ENCODE assay signal across 13 mouse cellular contexts in the genomic region with DNA sequence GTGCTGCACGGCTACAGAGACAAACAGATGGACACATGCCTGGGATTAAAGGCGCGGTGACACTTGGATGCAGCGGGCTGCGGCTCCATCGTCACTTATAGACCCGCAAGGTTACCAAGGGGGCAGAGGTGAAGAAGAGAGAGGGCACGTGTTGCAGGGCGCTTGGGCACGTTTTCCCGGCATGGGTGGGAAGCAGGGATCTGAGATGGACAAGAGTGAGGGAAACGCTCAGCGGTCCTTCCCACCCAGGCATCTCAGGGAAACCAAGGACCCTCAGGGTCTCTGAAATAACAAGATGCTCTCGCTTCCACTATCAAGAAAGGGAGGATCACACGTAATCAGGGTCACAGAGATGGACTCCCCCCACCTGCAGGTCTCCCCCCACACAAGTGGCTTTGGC. TPM values are rescaled to one million over a fixed set of nuclear protein-coding genes. Genes with fewer than 3 reads are reported as not detected.
DNase-seq lines count a peak whose midpoint lies in the region; ATAC-seq and TF ChIP-seq lines count a peak whose summit lies in the region.
"Had no signal": no experiment of that assay in that cellular context is flagged by ENCODE, and none has a peak within 500 bp of the region (broad histone marks: within the 10 kb centered on the region; RNA-seq: fewer than 3 reads in every experiment).

No protein-coding gene starts in this region.

- no peak for TF ChIP-seq CTCF in left cerebral cortex, adult 2 months (IDR thresholded peaks at IDR 0.05)
- no peak for TF ChIP-seq CTCF in stomach, postnatal 0 days (IDR thresholded peaks at IDR 0.05; ENCODE audit: low read depth)

- H3K4me1 ChIP-seq in forebrain, embryonic 15.5 days, result peaks cover 40% of the 10 kb centered on the region
- no peaks in the 10 kb centered on the region for H3K4me1 ChIP-seq in limb, embryonic 13.5 days
- H3K4me1 ChIP-seq in neural tube, embryonic 15.5 days, result peaks cover 8% of the 10 kb centered on the region
- H3K4me1 ChIP-seq in stomach, postnatal 0 days (replicated peaks; ENCODE audit: control insufficient read depth, insufficient read depth), result no peaks in the 10 kb centered on the region

- DNase-seq in left cerebral cortex, adult 2 months (ENCODE audit: extremely low spot score in 1 of 2, low spot score in 2 of 2), result no peak
- DNase-seq in left cerebral cortex, postnatal 14 days (ENCODE audit: low spot score in 2 of 2), result no peak
- no peak for DNase-seq in stomach, postnatal 0 days (ENCODE audit: low spot score)
- DNase-seq in cerebellum, adult 11-12 months, result no peak
- DNase-seq: left cerebral cortex, postnatal 4 days; lung, adult 18-20 months had no signal

- peak overlapping the region; percentile 59 for H3K4me2 ChIP-seq in forebrain, embryonic 15.5 days (replicated peaks)
- 0 out of 2 replicates have a peak overlapping the region, but pooled peaks have one; percentile 16 for H3K4me2 ChIP-seq in limb, embryonic 13.5 days (replicated peaks)
- peak overlapping the region; percentile 36 for H3K4me2 ChIP-seq in neural tube, embryonic 15.5 days
- H3K4me2 ChIP-seq in stomach, postnatal 0 days (replicated peaks; ENCODE audit: low read depth), result no peak overlapping the region

- intact Hi-C loops in left cerebral cortex, adult 2 months (cut with DNase I), result no loop called here
- intact Hi-C loops in left cerebral cortex, postnatal 14 days (cut with DNase I), result no loop called here

- peaks cover 3% of the 10 kb centered on the region; the same call in 1 of the 2 replicates for H3K36me3 ChIP-seq in forebrain, embryonic 15.5 days
- H3K36me3 ChIP-seq in limb, embryonic 13.5 days, result no peaks in the 10 kb centered on the region
- no peaks in the 10 kb centered on the region for H3K36me3 ChIP-seq in neural tube, embryonic 15.5 days
- H3K36me3 ChIP-seq in stomach, postnatal 0 days (ENCODE audit: control insufficient read depth, insufficient read depth, low read length), result no peaks in the 10 kb centered on the region

- WGBS in forebrain, embryonic 15.5 days, result 20% methylated on average over 15 of the region's 15 CpGs
- WGBS in limb, embryonic 13.5 days, result under 1% methylated on average over 15 of the region's 15 CpGs
- 2% methylated on average over 15 of the region's 15 CpGs for WGBS in neural tube, embryonic 15.5 days
- 2% methylated on average over 15 of the region's 15 CpGs for WGBS in stomach, postnatal 0 days

- no peaks in the 10 kb centered on the region for H3K9me3 ChIP-seq in forebrain, embryonic 15.5 days
- H3K9me3 ChIP-seq in limb, embryonic 13.5 days, result no peaks in the 10 kb centered on the region
- no peaks in the 10 kb centered on the region for H3K9me3 ChIP-seq in neural tube, embryonic 15.5 days (replicated peaks)
- H3K9me3 ChIP-seq in stomach, postnatal 0 days (ENCODE audit: control insufficient read depth, low read length), result no peaks in the 10 kb centered on the region

- peak overlapping the region; percentile 29 for H3K4me3 ChIP-seq in left cerebral cortex, adult 2 months
- peak overlapping the region; percentile 37 for H3K4me3 ChIP-seq in forebrain, embryonic 15.5 days
- H3K4me3 ChIP-seq in limb, embryonic 13.5 days, result 0 out of 2 replicates have a peak overlapping the region, but pooled peaks have one; percentile 3
- H3K4me3 ChIP-seq in neural tube, embryonic 15.5 days (replicated peaks), result peak overlapping the region; percentile 4; the same call in 1 of the 2 replicates
- H3K4me3 ChIP-seq in stomach, postnatal 0 days (ENCODE audit: low read depth, low read length), result no peak overlapping the region

- ATAC-seq in forebrain, embryonic 15.5 days (replicated peaks), result no peak; the same call in 1 of the 2 replicates
- no peak for ATAC-seq in limb, embryonic 13.5 days (ENCODE audit: low FRiP score, low read depth)
- ATAC-seq in neural tube, embryonic 15.5 days (ENCODE audit: low FRiP score), result no peak
- no peak for ATAC-seq in stomach, postnatal 0 days (ENCODE audit: low FRiP score, low TSS enrichment)
- ATAC-seq in CD4-positive, CD25-positive, alpha-beta regulatory T cell, adult 4 months, result no peak

- H3K9ac ChIP-seq in forebrain, embryonic 15.5 days (replicated peaks), result peak overlapping the region; percentile 3; the same call in 1 of the 2 replicates
- H3K9ac ChIP-seq in limb, embryonic 13.5 days, result no peak overlapping the region
- no peak overlapping the region for H3K9ac ChIP-seq in neural tube, embryonic 15.5 days (replicated peaks)
- H3K9ac ChIP-seq in stomach, postnatal 0 days (ENCODE audit: low read length), result no peak overlapping the region

- H3K27me3 ChIP-seq in forebrain, embryonic 15.5 days, result no peaks in the 10 kb centered on the region
- H3K27me3 ChIP-seq in limb, embryonic 13.5 days, result peaks cover 96% of the 10 kb centered on the region
- H3K27me3 ChIP-seq in neural tube, embryonic 15.5 days (replicated peaks), result peaks cover 94% of the 10 kb centered on the region
- H3K27me3 ChIP-seq in stomach, postnatal 0 days (ENCODE audit: control insufficient read depth, insufficient read depth, low read length), result peaks cover 31% of the 10 kb centered on the region
- H3K27me3 ChIP-seq: CH12.LX had no signal

- no peak overlapping the region for H3K27ac ChIP-seq in left cerebral cortex, adult 2 months
- no peak overlapping the region for H3K27ac ChIP-seq in forebrain, embryonic 15.5 days (replicated peaks)
- no peak overlapping the region for H3K27ac ChIP-seq in limb, embryonic 13.5 days
- no peak overlapping the region for H3K27ac ChIP-seq in neural tube, embryonic 15.5 days (replicated peaks)
- no peak overlapping the region for H3K27ac ChIP-seq in stomach, postnatal 0 days (replicated peaks)

- no peak for TF ChIP-seq EP300 in stomach, postnatal 0 days (optimal IDR thresholded peaks at IDR 0.05)

RNA-seq across cellular contexts. Expression of gene Nr2e1, which starts 10.5 kb away (rescaled TPM):
- total RNA-seq in left cerebral cortex, adult 2 months (2021), result 10 to 100 TPM; 10.9 to 14.1 TPM
- total RNA-seq in left cerebral cortex, postnatal 14 days (2021), result 10 to 100 TPM; 11.0 to 13.8 TPM
- polyA plus RNA-seq in forebrain, embryonic 15.5 days (2015; fragmentation: Nextera tagmentation; extraction: Ambion mirVana), result 35.4 and 40.5 TPM in 2 replicates
- 0.18 TPM in 1 of 2 replicates, not detected in the other for polyA plus RNA-seq in limb, embryonic 13.5 days (2015; fragmentation: Nextera tagmentation; extraction: Ambion mirVana)
- polyA plus RNA-seq in neural tube, embryonic 15.5 days (2015; fragmentation: Nextera tagmentation; extraction: Ambion mirVana), result not detected in 2 replicates
- polyA plus RNA-seq in stomach, postnatal 0 days (2015; fragmentation: Nextera tagmentation; extraction: Ambion mirVana), result 0.04 TPM in 1 of 2 replicates, not detected in the other
- polyA plus RNA-seq in CD4-positive, CD25-positive, alpha-beta regulatory T cell, adult 4 months (2017; shearing (Covaris generic)), result not detected
- total RNA-seq: CH12.LX; gastrocnemius, postnatal 4 days; monocyte, adult 5-6 weeks had no signal

RNA-seq across cellular contexts. Expression of gene Ostm1, which starts 10.7 kb away (rescaled TPM):
- 10 to 100 TPM; 47.0 to 52.3 TPM for total RNA-seq in left cerebral cortex, adult 2 months (2021)
- 10 to 100 TPM; 46.8 to 48.8 TPM for total RNA-seq in left cerebral cortex, postnatal 14 days (2021)
- polyA plus RNA-seq in forebrain, embryonic 15.5 days (2015; fragmentation: Nextera tagmentation; extraction: Ambion mirVana), result 50.8 and 51.5 TPM in 2 replicates
- polyA plus RNA-seq in limb, embryonic 13.5 days (2015; fragmentation: Nextera tagmentation; extraction: Ambion mirVana), result 7.3 and 7.6 TPM in 2 replicates
- polyA plus RNA-seq in neural tube, embryonic 15.5 days (2015; fragmentation: Nextera tagmentation; extraction: Ambion mirVana), result 33.7 and 36.1 TPM in 2 replicates
- polyA plus RNA-seq in stomach, postnatal 0 days (2015; fragmentation: Nextera tagmentation; extraction: Ambion mirVana), result 13.0 and 13.5 TPM in 2 replicates
- polyA plus RNA-seq in CD4-positive, CD25-positive, alpha-beta regulatory T cell, adult 4 months (2017; shearing (Covaris generic)), result 10 to 100 TPM; 39.9 TPM

Comparison
In these comparisons a context has a peak if more than half of its experiments do, and no peak if none do; other contexts are left out.
1. RNA of gene Nr2e1, which starts 10.5 kb away (polyA plus RNA-seq): 35.4 to 40.5 TPM in forebrain, embryonic 15.5 days; not detected in CD4-positive, CD25-positive, alpha-beta regulatory T cell, adult 4 months, 0.18 TPM in limb, embryonic 13.5 days, not detected in neural tube, embryonic 15.5 days and 0.04 TPM in stomach, postnatal 0 days; every median in the first group is over 10 times any median in the second.